Mouse (Mus musculus) brain, embryonic 14.5 days (tissue): Measurements from ENCODE around the gene Aldoc.

Source experiments
- CTCF ChIP-seq: fragments of 200-500 bp; IDR thresholded peaks from 2 replicates; pipeline ENCODE4 v1.5.1; 2012; ENCODE audit warnings: inconsistent platforms, mild to moderate bottlenecking, moderate library complexity, borderline replicate concordance; ENCODE audit not compliant: insufficient read depth, insufficient read length; ENCODE audit errors: extremely low read depth
- POLR2A ChIP-seq: fragments of 200-500 bp; IDR thresholded peaks from 2 replicates; pipeline ENCODE4 v1.6.1; 2012; ENCODE audit warnings: mild to moderate bottlenecking, inconsistent platforms, borderline replicate concordance; ENCODE audit not compliant: poor library complexity, insufficient read depth, insufficient read length, severe bottlenecking; ENCODE audit errors: extremely low read depth

DNA sequence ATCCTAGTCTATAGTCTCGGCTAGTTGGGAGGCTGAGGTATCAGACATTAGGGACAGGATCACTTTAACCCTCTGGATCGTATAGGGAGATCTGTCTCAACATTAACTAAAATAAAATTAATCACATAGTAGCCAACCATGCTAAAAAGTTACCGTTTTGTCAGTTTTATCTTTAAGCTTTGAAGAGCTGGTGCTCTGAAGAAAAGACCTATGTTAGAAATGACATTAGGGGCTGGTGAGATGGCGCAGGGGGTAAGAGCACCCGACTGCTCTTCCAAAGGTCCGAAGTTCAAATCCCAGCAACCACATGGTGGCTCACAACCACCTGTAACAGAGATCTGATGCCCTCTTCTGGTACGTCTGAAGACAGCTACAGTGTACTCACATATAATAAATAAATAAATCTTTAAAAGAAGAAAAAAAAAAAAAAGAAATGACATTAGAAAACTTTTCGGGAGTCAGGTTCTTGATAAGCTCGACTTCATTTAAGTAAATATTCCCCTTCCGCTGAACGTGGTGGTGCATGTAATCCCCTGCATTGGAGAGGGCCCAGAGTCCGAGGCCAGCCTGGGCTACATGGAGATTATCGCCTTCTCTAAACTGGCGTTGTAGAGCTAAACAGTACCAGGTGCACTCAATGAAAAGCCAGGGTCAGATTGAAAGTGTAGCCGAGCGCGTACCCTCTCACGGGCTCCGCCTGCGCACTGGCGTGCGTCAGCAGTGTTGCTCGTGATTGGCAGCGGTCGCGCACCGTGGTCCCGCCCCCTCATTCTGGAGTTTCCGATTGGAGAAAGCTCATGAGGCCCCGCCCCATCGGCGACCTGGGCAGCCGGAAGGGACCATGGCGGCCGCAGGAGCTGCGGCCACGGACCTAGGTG lies 5.1 kb downstream of the Aldoc start, which contains the start of gene Pigs:
- TF ChIP-seq POLR2A (peak; percentile 68; the same call in 1 of the 2 replicates), CTCF (no peak)
